Mouse (Mus musculus): ENCODE measurements around the gene Cmtm2b. TPM values are rescaled to one million over a fixed set of nuclear protein-coding genes. Genes with fewer than 3 reads are reported as not detected.

The Cmtm2b gene
- polyA plus RNA-seq, 1 experiment from 2014 or later, result not detected

Other genes starting within 250 kb of the Cmtm2b start
- gene Cdh5, start 220.6 kb upstream of the Cmtm2b start, polyA plus RNA-seq (2015; fragmentation: Nextera tagmentation; extraction: Ambion mirVana), result 48.8 and 51.0 TPM in 2 replicates
- gene Bean1, start 151.8 kb upstream of the Cmtm2b start, polyA plus RNA-seq (2015; fragmentation: Nextera tagmentation; extraction: Ambion mirVana), result 0.76 and 0.94 TPM in 2 replicates
- gene Tk2, start 73.7 kb upstream of the Cmtm2b start, polyA plus RNA-seq (2015; fragmentation: Nextera tagmentation; extraction: Ambion mirVana), result 11.4 and 12.9 TPM in 2 replicates
- gene Cklf, start 71.4 kb upstream of the Cmtm2b start, polyA plus RNA-seq (2015; fragmentation: Nextera tagmentation; extraction: Ambion mirVana), result 24.9 and 27.2 TPM in 2 replicates
- gene Cmtm2a, start 29.0 kb upstream of the Cmtm2b start, polyA plus RNA-seq (2015; fragmentation: Nextera tagmentation; extraction: Ambion mirVana), result not detected in 2 replicates
- gene Gm45711, start 12.1 kb upstream of the Cmtm2b start, polyA plus RNA-seq (2015; fragmentation: Nextera tagmentation; extraction: Ambion mirVana), result not detected in 2 replicates
- gene Cmtm1, start 12.1 kb upstream of the Cmtm2b start, polyA plus RNA-seq (2015; fragmentation: Nextera tagmentation; extraction: Ambion mirVana), result not detected in 2 replicates
- gene Gm11020, start 663 bp upstream of the Cmtm2b start, polyA plus RNA-seq (2015; fragmentation: Nextera tagmentation; extraction: Ambion mirVana), result not detected in 2 replicates
- gene Cmtm3, start 17.2 kb downstream of the Cmtm2b start, polyA plus RNA-seq (2015; fragmentation: Nextera tagmentation; extraction: Ambion mirVana), result 81.8 and 83.9 TPM in 2 replicates
- gene Cmtm4, start 73.6 kb downstream of the Cmtm2b start, polyA plus RNA-seq (2015; fragmentation: Nextera tagmentation; extraction: Ambion mirVana), result 1.3 and 1.7 TPM in 2 replicates
- gene Dync1li2, start 120.8 kb downstream of the Cmtm2b start, polyA plus RNA-seq (2015; fragmentation: Nextera tagmentation; extraction: Ambion mirVana), result 54.2 and 55.9 TPM in 2 replicates
- 0.11 and 0.13 TPM in 2 replicates for gene Terb1, start 187.7 kb downstream of the Cmtm2b start, polyA plus RNA-seq (2015; fragmentation: Nextera tagmentation; extraction: Ambion mirVana)
- 58.4 and 68.8 TPM in 2 replicates for gene Nae1, start 212.4 kb downstream of the Cmtm2b start, polyA plus RNA-seq (2015; fragmentation: Nextera tagmentation; extraction: Ambion mirVana)
- gene Car7, start 212.5 kb downstream of the Cmtm2b start, polyA plus RNA-seq (2015; fragmentation: Nextera tagmentation; extraction: Ambion mirVana), result 2.4 and 3.0 TPM in 2 replicates